Mouse (Mus musculus) bone marrow, adult 2 months (tissue): ENCODE measurements around the gene Chd9.

Experiments
- CTCF ChIP-seq: fragments of 200-500 bp; IDR thresholded peaks from 2 replicates; pipeline ENCODE4 v1.5.1; 2011; ENCODE audit warnings: low read length, control low read depth; ENCODE audit not compliant: control insufficient read depth, insufficient read depth
- POLR2A ChIP-seq: fragments of 200-500 bp; IDR thresholded peaks from 2 replicates; pipeline ENCODE4 v1.6.1; 2011; ENCODE audit warnings: low read depth, mild to moderate bottlenecking, control low read depth, low read length, borderline replicate concordance; ENCODE audit not compliant: control insufficient read depth

- TF ChIP-seq POLR2A (no peak), CTCF (no peak)
Observed at GRCm38 (mm10) chr8:90979295-90979694, 151.1 kb downstream of the Chd9 start.
